Mouse (Mus musculus): ENCODE data around the gene Ulk4. TPM values are rescaled to one million over a fixed set of nuclear protein-coding genes. Genes with fewer than 3 reads are reported as not detected.

Ulk4 gene
- polyA plus RNA-seq, 1 experiment from 2014 or later, result 193 TPM

- 78% methylated on average over 3 of the region's 3 CpGs for whole genome bisulfite sequencing
- H3K4me2 ChIP-seq, result no peak overlapping the region
- peaks cover 38% of the 10 kb centered on the region for H3K4me1 ChIP-seq (replicated peaks)
- no peaks in the 10 kb centered on the region for H3K9me3 ChIP-seq
- no peak overlapping the region for H3K9ac ChIP-seq (replicated peaks)
- no peak overlapping the region for H3K27ac ChIP-seq
- H3K27me3 ChIP-seq, result peaks cover 8% of the 10 kb centered on the region; the same call in 1 of the 2 replicates
- ATAC-seq (ENCODE audit: insufficient number of reproducible peaks, insufficient read depth, low FRiP score, low TSS enrichment, low read depth), result no peak
- no peaks in the 10 kb centered on the region for H3K36me3 ChIP-seq
- H3K4me3 ChIP-seq (replicated peaks), result no peak overlapping the region
Measured at GRCm38 (mm10) chr9:121074726-121075125, 202.3 kb downstream of the Ulk4 start.

GRCm38 (mm10) chr9:121072127-121072757 is 204.8 kb downstream of the Ulk4 start:
- H3K4me3 ChIP-seq (replicated peaks), result no peak overlapping the region
- no peak overlapping the region for H3K9ac ChIP-seq (replicated peaks)
- H3K4me2 ChIP-seq, result no peak overlapping the region
- peaks cover 4% of the 10 kb centered on the region; the same call in 1 of the 2 replicates for H3K27me3 ChIP-seq
- no peak overlapping the region for H3K27ac ChIP-seq
- peaks cover 38% of the 10 kb centered on the region for H3K4me1 ChIP-seq (replicated peaks)
- peak; percentile 32 for ATAC-seq (ENCODE audit: insufficient number of reproducible peaks, insufficient read depth, low FRiP score, low TSS enrichment, low read depth)
- WGBS, result 54% methylated on average over 8 of the region's 8 CpGs
- H3K36me3 ChIP-seq, result no peaks in the 10 kb centered on the region
- H3K9me3 ChIP-seq, result no peaks in the 10 kb centered on the region

DNA sequence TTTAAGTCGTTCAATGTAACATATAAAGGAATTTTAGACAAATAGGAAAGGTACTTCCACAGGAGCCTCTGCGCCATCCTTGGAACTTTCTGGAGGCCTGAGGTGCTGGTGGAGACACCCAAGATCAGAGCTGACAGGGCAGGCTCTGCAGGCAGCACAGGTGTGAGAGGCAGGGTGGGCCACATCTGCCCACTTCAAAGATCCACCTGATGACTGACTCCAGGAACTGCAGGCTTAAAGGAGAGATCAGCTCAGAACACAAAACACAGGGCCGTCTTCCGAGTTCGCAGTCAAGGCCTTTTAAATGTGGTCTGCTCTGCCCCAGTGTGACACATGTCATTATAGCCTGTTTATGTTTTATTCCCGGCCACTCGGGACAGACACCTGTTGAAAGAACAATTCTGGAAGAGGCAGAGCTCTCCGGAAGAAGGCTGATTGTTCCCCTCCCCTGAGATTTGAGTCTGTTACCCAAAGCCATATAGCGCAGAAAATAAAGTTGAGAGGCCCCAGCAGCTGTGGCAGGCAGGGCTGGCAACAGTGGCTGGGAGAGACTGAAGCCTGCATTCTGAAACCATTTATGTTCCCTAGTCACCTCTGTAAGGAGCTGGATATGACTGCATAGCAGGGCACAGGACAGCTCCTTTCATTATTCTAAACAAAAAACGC is 205.4 kb downstream of the Ulk4 start:
- Histone ChIP-seq H3K9ac (replicated peaks) (no peak overlapping the region), H3K27ac (no peak overlapping the region), H3K4me3 (replicated peaks) (no peak overlapping the region), H3K4me2 (no peak overlapping the region), H3K36me3 (no peaks in the 10 kb centered on the region), H3K9me3 (no peaks in the 10 kb centered on the region), H3K4me1 (replicated peaks) (peaks cover 37% of the 10 kb centered on the region), H3K27me3 (peaks cover 4% of the 10 kb centered on the region; the same call in 1 of the 2 replicates)
- peak; percentile 24; the same call in 1 of the 2 replicates for ATAC-seq (ENCODE audit: insufficient number of reproducible peaks, insufficient read depth, low FRiP score, low TSS enrichment, low read depth)
- 46% methylated on average over 10 of the region's 10 CpGs for WGBS

GRCm38 (mm10) chr9:121071050-121071449 is 205.9 kb downstream of the Ulk4 start:
- WGBS, result 83% methylated on average over 11 of the region's 11 CpGs

GRCm38 (mm10) chr9:121068115-121068514 is 208.9 kb downstream of the Ulk4 start:
- H3K9ac ChIP-seq (replicated peaks), result no peak overlapping the region
- no peak overlapping the region for H3K4me2 ChIP-seq
- no peak for ATAC-seq (ENCODE audit: insufficient number of reproducible peaks, insufficient read depth, low FRiP score, low TSS enrichment, low read depth)
- H3K27me3 ChIP-seq, result 0 out of 2 replicates have a peak, but pooled peaks cover 5% of the 10 kb centered on the region
- 74% methylated on average over 5 of the region's 5 CpGs for WGBS
- H3K27ac ChIP-seq, result no peak overlapping the region
- H3K4me3 ChIP-seq (replicated peaks), result no peak overlapping the region
- H3K9me3 ChIP-seq, result no peaks in the 10 kb centered on the region
- H3K4me1 ChIP-seq (replicated peaks), result peaks cover 41% of the 10 kb centered on the region
- H3K36me3 ChIP-seq, result no peaks in the 10 kb centered on the region

More at GRCm38 (mm10) chr9:121071050-121071449, 205.9 kb downstream of the Ulk4 start:
- Histone ChIP-seq H3K9me3 (no peaks in the 10 kb centered on the region), H3K27me3 (peaks cover 4% of the 10 kb centered on the region; the same call in 1 of the 2 replicates), H3K27ac (no peak overlapping the region), H3K9ac (replicated peaks) (no peak overlapping the region), H3K4me1 (replicated peaks) (peaks cover 32% of the 10 kb centered on the region), H3K4me3 (replicated peaks) (no peak overlapping the region), H3K36me3 (no peaks in the 10 kb centered on the region), H3K4me2 (no peak overlapping the region)
- ATAC-seq (ENCODE audit: insufficient number of reproducible peaks, insufficient read depth, low FRiP score, low TSS enrichment, low read depth), result no peak

DNA sequence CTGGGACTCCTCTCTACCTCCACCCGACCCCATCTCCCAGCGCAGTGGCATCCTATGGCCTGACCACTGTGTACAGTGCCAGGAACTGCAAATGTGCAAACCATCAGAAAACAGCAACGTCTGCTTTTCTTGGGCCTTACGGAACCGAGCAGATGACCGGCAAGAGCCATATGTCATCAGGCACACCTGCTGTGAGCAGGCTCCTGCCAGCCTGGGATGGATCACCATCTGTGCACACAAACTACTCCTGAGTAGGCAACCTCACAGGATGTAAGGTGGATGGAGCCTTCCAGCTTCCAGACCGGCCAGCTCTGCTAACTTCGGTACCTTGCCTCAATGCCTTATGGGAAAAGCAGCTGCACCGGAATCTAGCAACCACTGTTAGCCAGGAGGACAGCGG is 210.0 kb downstream of the Ulk4 start:
- H3K27me3 ChIP-seq, result 0 out of 2 replicates have a peak, but pooled peaks cover 5% of the 10 kb centered on the region
- no peak overlapping the region for H3K9ac ChIP-seq (replicated peaks)
- no peaks in the 10 kb centered on the region for H3K36me3 ChIP-seq
- H3K4me1 ChIP-seq (replicated peaks), result peaks cover 40% of the 10 kb centered on the region
- no peak overlapping the region for H3K4me3 ChIP-seq (replicated peaks)
- WGBS, result 62% methylated on average over 10 of the region's 10 CpGs
- H3K4me2 ChIP-seq, result no peak overlapping the region
- H3K9me3 ChIP-seq, result no peaks in the 10 kb centered on the region
- no peak overlapping the region; the same call in 1 of the 2 replicates for H3K27ac ChIP-seq
- ATAC-seq (ENCODE audit: insufficient number of reproducible peaks, insufficient read depth, low FRiP score, low TSS enrichment, low read depth), result no peak

GRCm38 (mm10) chr9:121065383-121065978 is 211.5 kb downstream of the Ulk4 start:
- H3K4me1 ChIP-seq (replicated peaks), result peaks cover 43% of the 10 kb centered on the region
- no peak overlapping the region for H3K9ac ChIP-seq (replicated peaks)
- no peak overlapping the region for H3K4me2 ChIP-seq
- H3K4me3 ChIP-seq (replicated peaks), result no peak overlapping the region
- H3K9me3 ChIP-seq, result no peaks in the 10 kb centered on the region
- H3K27me3 ChIP-seq, result 0 out of 2 replicates have a peak, but pooled peaks cover 5% of the 10 kb centered on the region
- peak overlapping the region; percentile 50; the same call in 1 of the 2 replicates for H3K27ac ChIP-seq
- WGBS, result 54% methylated on average over 10 of the region's 10 CpGs
- no peak for ATAC-seq (ENCODE audit: insufficient number of reproducible peaks, insufficient read depth, low FRiP score, low TSS enrichment, low read depth)
- no peaks in the 10 kb centered on the region for H3K36me3 ChIP-seq

- H3K4me1 ChIP-seq (replicated peaks), result peaks cover 43% of the 10 kb centered on the region
- no peaks in the 10 kb centered on the region for H3K9me3 ChIP-seq
- H3K36me3 ChIP-seq, result no peaks in the 10 kb centered on the region
- H3K27ac ChIP-seq, result no peak overlapping the region
- no peak overlapping the region for H3K9ac ChIP-seq (replicated peaks)
- H3K4me3 ChIP-seq (replicated peaks), result no peak overlapping the region
- H3K27me3 ChIP-seq, result 0 out of 2 replicates have a peak, but pooled peaks cover 5% of the 10 kb centered on the region
- H3K4me2 ChIP-seq, result no peak overlapping the region
- no peak for ATAC-seq (ENCODE audit: insufficient number of reproducible peaks, insufficient read depth, low FRiP score, low TSS enrichment, low read depth)
- 74% methylated on average over 14 of the region's 14 CpGs for WGBS
Measured at GRCm38 (mm10) chr9:121064606-121065355, 212.2 kb downstream of the Ulk4 start.

DNA sequence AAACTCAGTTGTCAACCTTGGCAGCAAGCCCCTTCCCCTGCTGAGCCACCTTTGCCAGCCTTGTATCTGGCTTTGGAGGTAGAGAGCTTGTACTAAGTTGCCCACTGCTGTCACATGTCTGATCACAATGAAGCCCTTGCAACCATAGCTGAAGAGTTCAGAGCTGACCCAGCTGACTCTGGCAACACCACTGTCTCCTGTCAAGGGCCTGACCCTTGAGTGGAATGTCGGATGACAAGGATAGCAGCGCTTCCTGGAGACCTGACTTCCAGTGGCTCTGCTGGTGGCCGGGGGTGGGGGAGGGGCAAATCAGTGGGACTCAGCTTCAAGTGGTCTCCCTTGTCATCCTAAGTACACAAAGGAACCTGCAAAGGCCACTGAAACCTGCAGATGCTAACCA is 214.3 kb downstream of the Ulk4 start:
- H3K27ac ChIP-seq, result no peak overlapping the region
- ATAC-seq (ENCODE audit: insufficient number of reproducible peaks, insufficient read depth, low FRiP score, low TSS enrichment, low read depth), result no peak
- no peaks in the 10 kb centered on the region for H3K9me3 ChIP-seq
- no peak overlapping the region for H3K9ac ChIP-seq (replicated peaks)
- no peak overlapping the region for H3K4me3 ChIP-seq (replicated peaks)
- peaks cover 37% of the 10 kb centered on the region for H3K4me1 ChIP-seq (replicated peaks)
- no peaks in the 10 kb centered on the region for H3K36me3 ChIP-seq
- 0 out of 2 replicates have a peak, but pooled peaks cover 5% of the 10 kb centered on the region for H3K27me3 ChIP-seq
- no peak overlapping the region for H3K4me2 ChIP-seq
- 43% methylated on average over 3 of the region's 3 CpGs for WGBS

- H3K36me3 ChIP-seq, result no peaks in the 10 kb centered on the region
- WGBS, result 58% methylated on average over 12 of the region's 12 CpGs
- no peak overlapping the region for H3K4me2 ChIP-seq
- 0 out of 2 replicates have a peak, but pooled peaks cover 5% of the 10 kb centered on the region for H3K27me3 ChIP-seq
- H3K27ac ChIP-seq, result no peak overlapping the region
- no peak overlapping the region for H3K4me3 ChIP-seq (replicated peaks)
- H3K9ac ChIP-seq (replicated peaks), result no peak overlapping the region
- H3K4me1 ChIP-seq (replicated peaks), result peaks cover 34% of the 10 kb centered on the region
- no peaks in the 10 kb centered on the region for H3K9me3 ChIP-seq
- no peak for ATAC-seq (ENCODE audit: insufficient number of reproducible peaks, insufficient read depth, low FRiP score, low TSS enrichment, low read depth)
Measured at GRCm38 (mm10) chr9:121061820-121062623, 215.0 kb downstream of the Ulk4 start.

Measured in limb, embryonic 12.5 days (tissue).